Mouse (Mus musculus) ES-E14 (cell line): ENCODE measurements around the gene Inava. TPM values are rescaled to one million over a fixed set of nuclear protein-coding genes. Genes with fewer than 3 reads are reported as not detected.
A peak's percentile ranks its signal among the peaks of the same experiment; 100 is the strongest.

Source experiments
- DNase-seq: peaks from one replicate; pipeline ENCODE4 v3.0.0-alpha.2; 2013; ENCODE audit warnings: low read depth, low spot score
- H3K27ac ChIP-seq: 2 replicates; pipeline ENCODE4 v1.5.1; 2012; ENCODE audit warnings: low read depth, mild to moderate bottlenecking, low read length, moderate library complexity, mixed read lengths; ENCODE audit not compliant: poor library complexity, insufficient read depth, severe bottlenecking
- H3K36me3 ChIP-seq: 2 replicates; pipeline ENCODE4 v1.6.1; 2012; ENCODE audit warnings: mild to moderate bottlenecking, low read length, moderate library complexity, mixed read lengths; ENCODE audit not compliant: control insufficient read depth, poor library complexity, insufficient read depth, severe bottlenecking
- H3K4me1 ChIP-seq, 2 experiments: fragments of 150-350 bp in 1 of 2; sonication (generic) in 1 of 2; 2 replicates each; pipeline ENCODE4 v1.6.1; 2012; ENCODE audit warnings: low read length in 2 of 2, mild to moderate bottlenecking in 1 of 2, mixed read lengths in 1 of 2; ENCODE audit not compliant: control insufficient read depth in 2 of 2, insufficient read depth in 2 of 2, poor library complexity in 1 of 2
- H3K4me3 ChIP-seq, 2 experiments: fragments of 150-350 bp in 1 of 2; sonication (generic) in 1 of 2; 2 replicates each; pipeline ENCODE4 v1.5.1; 2012; ENCODE audit warnings: low read length in 2 of 2, low read depth in 1 of 2, mild to moderate bottlenecking in 1 of 2, mixed read lengths in 1 of 2; ENCODE audit not compliant: insufficient read depth in 1 of 2, poor library complexity in 1 of 2, severe bottlenecking in 1 of 2
- H3K9ac ChIP-seq: 2 replicates; pipeline ENCODE4 v1.6.1; 2012; ENCODE audit warnings: low read depth, mild to moderate bottlenecking, low read length, mixed read lengths; ENCODE audit not compliant: poor library complexity, insufficient read depth, severe bottlenecking
- H3K9me3 ChIP-seq: fragments of 150-350 bp; sonication (generic); 2 replicates; pipeline ENCODE4 v1.6.1; 2012; ENCODE audit warnings: low read depth, mild to moderate bottlenecking, low read length; ENCODE audit not compliant: control insufficient read depth, insufficient read depth
- CHD2 ChIP-seq: IDR thresholded peaks from 2 replicates; pipeline ENCODE4 v1.6.1; 2014; ENCODE audit warnings: mild to moderate bottlenecking, low read depth, low read length, inconsistent platforms
- HCFC1 ChIP-seq: IDR thresholded peaks from 2 replicates; pipeline ENCODE4 v1.6.1; 2012; ENCODE audit warnings: low read length, inconsistent platforms, borderline replicate concordance; ENCODE audit not compliant: insufficient read depth
- MAFK ChIP-seq: IDR thresholded peaks from 2 replicates; pipeline ENCODE4 v1.6.1; 2014; ENCODE audit warnings: mild to moderate bottlenecking, low read depth, low read length, inconsistent platforms; ENCODE audit not compliant: insufficient read depth
- ZC3H11A ChIP-seq: IDR thresholded peaks from 2 replicates; pipeline ENCODE4 v1.6.1; 2012; ENCODE audit warnings: low read depth, mild to moderate bottlenecking, inconsistent platforms, low read length, borderline replicate concordance
- ZNF384 ChIP-seq: IDR thresholded peaks from 2 replicates; pipeline ENCODE4 v1.6.1; 2012; ENCODE audit warnings: low read depth, low read length, inconsistent platforms
- in situ Hi-C, 2 experiments: fragments of 600-800 bp; cut with MboI; formaldehyde crosslinking; loops; one replicate each; pipeline ENCODE4 v1.15.1; 2025; ENCODE audit warnings: low sequenced_read_pairs in 2 of 2, inconsistent platforms in 1 of 2; ENCODE audit not compliant: unreplicated experiment in 2 of 2
- total RNA-seq: library from RNA; depleted of rRNA; stranded (reverse); fragments of 300-350 nt; gene quantifications from 2 replicates; pipeline ENCODE4 v1.2.3, GENCODE M21; 2012

Inava gene
- total RNA-seq, 1 experiment: 8.5 TPM

DNA sequence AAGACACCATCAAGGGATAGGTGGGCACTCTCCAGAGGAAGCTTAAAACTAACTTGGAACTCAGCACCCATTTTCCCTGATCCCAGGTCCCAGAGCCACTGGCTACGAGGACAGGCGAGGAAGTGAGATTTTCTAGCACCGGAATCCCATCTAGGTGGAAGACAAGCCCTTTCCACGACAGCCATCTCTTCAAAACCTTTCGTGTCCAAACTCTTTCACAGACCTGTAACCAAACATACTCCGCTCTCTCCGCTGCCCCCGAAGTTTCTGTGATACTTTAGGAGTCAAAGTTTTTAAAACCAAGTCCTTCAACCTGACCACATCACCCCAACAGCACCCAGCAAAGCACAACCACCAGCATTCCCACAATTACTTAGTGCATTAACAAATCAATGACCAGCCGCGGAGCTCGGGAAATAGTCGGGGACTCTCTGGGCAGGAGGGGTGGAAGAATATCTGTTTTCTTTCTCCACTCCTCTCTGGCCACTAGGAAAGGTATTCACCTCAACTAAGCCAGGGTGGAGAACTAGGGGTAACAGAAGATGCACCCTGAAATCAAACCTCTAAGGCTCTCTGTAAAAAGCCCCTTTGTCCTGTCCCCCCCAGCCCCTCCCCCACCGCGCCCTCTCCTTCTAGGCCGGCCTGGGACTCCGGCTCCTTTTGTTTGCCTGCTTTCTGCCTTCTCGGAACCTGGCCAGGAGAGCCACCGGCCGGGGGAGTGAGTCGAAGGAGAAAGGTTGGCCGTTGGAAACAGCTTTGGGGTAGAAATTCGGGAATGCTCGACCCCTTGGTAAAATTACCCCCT, 876 bp downstream of the Inava start:
- H3K27ac ChIP-seq: peak overlapping the region; percentile 17; the same call in 1 of the 2 replicates
- peak overlapping the region; percentile 63 to 78 for H3K4me3 ChIP-seq
- peak overlapping the region; percentile 86 for H3K9ac ChIP-seq
- no peaks in the 10 kb centered on the region for H3K9me3 ChIP-seq
- H3K36me3 ChIP-seq: no peaks in the 10 kb centered on the region
- DNase-seq: no peak
- TF ChIP-seq MAFK (no peak), ZC3H11A (no peak), CHD2 (no peak), ZNF384 (no peak), HCFC1 (no peak)
- H3K4me1 ChIP-seq: peaks cover 7 to 31% of the 10 kb centered on the region in 2 experiments; a peak in 3 of 4 replicates
- in situ Hi-C loops: no loop called here

DNA sequence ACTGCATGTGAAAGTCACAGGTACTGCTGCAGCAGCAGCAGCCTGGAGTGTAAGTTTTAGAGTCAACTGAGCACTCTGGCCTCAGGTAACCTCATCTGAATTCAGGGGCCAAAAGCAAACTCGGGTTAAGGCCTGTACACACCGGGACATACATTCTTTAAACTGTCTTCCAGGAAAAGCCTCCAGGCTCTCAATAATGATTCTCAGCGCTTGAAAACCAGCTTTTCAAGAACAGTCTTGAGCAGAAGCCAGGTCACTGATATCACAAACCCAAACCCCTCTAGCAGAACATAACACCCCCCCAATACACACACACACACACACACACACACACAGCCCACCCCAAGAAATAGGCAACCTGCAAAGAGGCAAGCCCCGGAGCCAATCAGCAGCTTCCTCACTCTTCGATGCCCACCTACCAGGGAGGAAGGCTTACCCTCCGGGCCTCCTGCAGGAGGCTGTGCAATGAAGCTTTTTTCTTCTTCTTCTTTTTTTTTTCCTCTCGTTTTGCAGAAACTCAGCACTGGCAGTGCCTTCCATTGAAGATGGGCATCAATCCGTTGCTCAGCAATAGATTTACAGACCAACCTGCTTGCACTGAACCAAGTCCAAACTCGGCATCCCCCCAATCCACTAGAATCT, 1.7 kb downstream of the Inava start:
- no peak for DNase-seq
- Histone ChIP-seq H3K9me3 (no peaks in the 10 kb centered on the region), H3K4me1 (peaks cover 7 to 35% of the 10 kb centered on the region in 2 experiments; a peak in 3 of 4 replicates), H3K36me3 (0 out of 2 replicates have a peak, but pooled peaks cover under 1% of the 10 kb centered on the region), H3K27ac (no peak overlapping the region), H3K9ac (peak overlapping the region; percentile 27; the same call in 1 of the 2 replicates), H3K4me3 (peak overlapping the region; percentile 63 to 78)
- TF ChIP-seq MAFK (no peak), HCFC1 (no peak), ZNF384 (no peak), ZC3H11A (no peak), CHD2 (no peak)
- in situ Hi-C loops: no loop called here

DNA sequence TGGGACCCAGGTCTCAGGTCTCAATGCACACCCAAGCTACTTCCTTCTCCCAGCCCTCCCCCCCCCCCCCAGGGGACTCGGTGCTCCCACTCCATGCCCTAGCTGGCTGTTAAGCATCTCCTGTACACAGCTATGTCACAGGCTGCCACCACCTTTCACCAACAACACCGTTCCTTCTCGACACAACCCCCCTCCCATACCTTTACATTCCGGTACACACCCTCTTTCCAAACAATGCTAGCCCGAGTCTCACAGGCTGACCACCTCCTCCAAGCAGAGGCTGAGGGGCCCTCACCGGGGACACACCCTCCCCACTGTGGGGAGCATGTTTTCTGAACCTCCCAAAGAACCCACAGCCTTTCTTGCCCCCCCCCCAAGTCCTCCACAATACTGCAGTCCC, 2.5 kb downstream of the Inava start:
- in situ Hi-C loops: no loop called here
- Histone ChIP-seq H3K9ac (no peak overlapping the region), H3K4me1 (peaks cover 7 to 35% of the 10 kb centered on the region in 2 experiments; a peak in 3 of 4 replicates), H3K4me3 (peak overlapping the region; percentile 29 to 43; a peak in 3 of 4 replicates), H3K27ac (peak overlapping the region; percentile 61; the same call in 1 of the 2 replicates), H3K36me3 (peaks cover 9% of the 10 kb centered on the region; the same call in 1 of the 2 replicates), H3K9me3 (no peaks in the 10 kb centered on the region)
- no peak for DNase-seq
- TF ChIP-seq MAFK: no peak
- no peak for TF ChIP-seq ZC3H11A
- no peak for TF ChIP-seq ZNF384
- no peak for TF ChIP-seq HCFC1
- no peak for TF ChIP-seq CHD2

DNA sequence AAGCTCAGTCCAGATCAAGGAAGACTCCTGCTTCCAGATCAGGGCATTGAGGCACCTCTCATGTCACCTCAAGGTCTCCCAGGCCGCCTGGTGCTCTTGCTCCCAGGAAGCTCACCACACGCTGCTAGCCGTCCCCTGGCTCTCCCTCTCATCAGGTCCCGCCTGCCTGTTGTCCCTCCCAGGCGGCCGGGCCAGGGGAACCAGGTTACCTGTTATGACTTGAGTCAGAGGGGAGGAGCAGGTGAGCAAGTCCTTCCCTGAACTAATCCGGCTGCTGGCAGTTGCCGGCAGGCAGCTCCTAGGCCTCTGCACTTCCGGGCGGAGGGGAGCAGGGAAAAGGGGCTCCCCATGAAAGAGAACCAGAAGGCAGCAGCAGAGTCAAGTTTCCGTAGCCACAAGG, 3.9 kb downstream of the Inava start:
- peak overlapping the region; percentile 4; the same call in 1 of the 2 replicates for H3K27ac ChIP-seq
- H3K9ac ChIP-seq: peak overlapping the region; percentile 46; the same call in 1 of the 2 replicates
- H3K4me1 ChIP-seq: peaks cover 7 to 40% of the 10 kb centered on the region in 2 experiments; a peak in 3 of 4 replicates
- no peak for TF ChIP-seq MAFK
- TF ChIP-seq ZC3H11A: no peak
- TF ChIP-seq CHD2: no peak
- TF ChIP-seq ZNF384: no peak
- TF ChIP-seq HCFC1: no peak
- in situ Hi-C loops: no loop called here
- no peaks in the 10 kb centered on the region for H3K9me3 ChIP-seq
- H3K36me3 ChIP-seq: peaks cover 23% of the 10 kb centered on the region
- peak overlapping the region in 1 of 2 experiments; percentile 35; a peak in 1 of 4 replicates for H3K4me3 ChIP-seq
- DNase-seq: no peak
